Mouse (Mus musculus) hindbrain, embryonic 12.5 days (tissue): ENCODE measurements around the gene Clip2. TPM values are rescaled to one million over a fixed set of nuclear protein-coding genes. Genes with fewer than 3 reads are reported as not detected.

Source experiments
- ATAC-seq: fragments of 200-750 bp; cut with Nextera tagmentation; 2 replicates; pipeline ENCODE4 v1.8.0; 2017; ENCODE audit warnings: moderate TSS enrichment; ENCODE audit not compliant: low FRiP score
- H3K27ac ChIP-seq: fragments of 300-500 bp; sonication (generic); 2 replicates; pipeline ENCODE4 v1.5.1; 2016; ENCODE audit warnings: mild to moderate bottlenecking
- H3K27me3 ChIP-seq: fragments of 300-500 bp; sonication (generic); 2 replicates; pipeline ENCODE4 v1.6.1; 2016; ENCODE audit warnings: mild to moderate bottlenecking
- H3K36me3 ChIP-seq: fragments of 300-500 bp; sonication (generic); 2 replicates; pipeline ENCODE4 v1.6.1; 2016; ENCODE audit warnings: mild to moderate bottlenecking
- H3K4me1 ChIP-seq: fragments of 300-500 bp; sonication (generic); 2 replicates; pipeline ENCODE4 v1.6.1; 2016
- H3K4me2 ChIP-seq: fragments of 300-500 bp; sonication (generic); replicated peaks from 2 replicates; pipeline ENCODE4 v1.6.1; 2016; ENCODE audit warnings: mild to moderate bottlenecking
- H3K4me3 ChIP-seq: fragments of 300-500 bp; sonication (generic); 2 replicates; pipeline ENCODE4 v1.5.1; 2016; ENCODE audit warnings: mild to moderate bottlenecking
- H3K9ac ChIP-seq: fragments of 300-500 bp; sonication (generic); 2 replicates; pipeline ENCODE4 v1.6.1; 2016; ENCODE audit warnings: mild to moderate bottlenecking, moderate library complexity
- H3K9me3 ChIP-seq: fragments of 300-500 bp; sonication (generic); replicated peaks from 2 replicates; pipeline ENCODE4 v1.6.1; 2016; ENCODE audit warnings: mild to moderate bottlenecking
- WGBS: fragments of 180-500 bp; shearing (Covaris S2); methylation state at CpG from one replicate; pipeline ENCODE4 v1.1.7; 2016; 5-methylcytosine and 5-hydroxymethylcytosine counted together
- polyA plus RNA-seq: library from polyadenylated mRNA; unstranded; fragments of >200 nt; fragmentation: Nextera tagmentation; extraction: Ambion mirVana; gene quantifications from 2 replicates; pipeline ENCODE4 v1.2.1, GENCODE M21; 2016

Gene Clip2
- polyA plus RNA-seq, 1 experiment from 2014 or later, result 12.6 TPM

DNA sequence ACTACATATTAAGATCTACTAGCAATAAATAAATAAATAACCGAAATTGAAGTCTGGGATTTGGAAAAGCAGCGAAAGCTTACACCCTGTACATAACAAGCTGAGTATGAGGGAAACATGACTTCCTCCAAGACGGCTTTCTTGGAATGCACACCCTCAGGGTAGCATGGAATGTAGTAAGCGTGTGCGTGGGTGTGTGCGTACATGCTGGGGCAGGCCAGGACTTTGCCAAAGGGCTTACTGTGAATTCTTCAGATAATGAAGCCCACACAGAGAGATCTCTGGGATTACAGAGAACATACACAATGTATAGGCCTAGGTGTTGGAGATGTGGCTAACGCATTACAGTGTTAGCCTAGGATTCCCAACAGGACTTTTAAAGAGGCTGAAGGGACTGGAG is 25.3 kb upstream of the Clip2 start:
- ATAC-seq, result no peak
- Histone ChIP-seq H3K4me1 (peaks cover 5% of the 10 kb centered on the region), H3K4me2 (no peak overlapping the region), H3K4me3 (no peak overlapping the region), H3K9ac (no peak overlapping the region), H3K9me3 (no peaks in the 10 kb centered on the region), H3K27me3 (no peaks in the 10 kb centered on the region), H3K27ac (no peak overlapping the region), H3K36me3 (no peaks in the 10 kb centered on the region)
- 88% methylated on average over 7 of the region's 7 CpGs for WGBS

DNA sequence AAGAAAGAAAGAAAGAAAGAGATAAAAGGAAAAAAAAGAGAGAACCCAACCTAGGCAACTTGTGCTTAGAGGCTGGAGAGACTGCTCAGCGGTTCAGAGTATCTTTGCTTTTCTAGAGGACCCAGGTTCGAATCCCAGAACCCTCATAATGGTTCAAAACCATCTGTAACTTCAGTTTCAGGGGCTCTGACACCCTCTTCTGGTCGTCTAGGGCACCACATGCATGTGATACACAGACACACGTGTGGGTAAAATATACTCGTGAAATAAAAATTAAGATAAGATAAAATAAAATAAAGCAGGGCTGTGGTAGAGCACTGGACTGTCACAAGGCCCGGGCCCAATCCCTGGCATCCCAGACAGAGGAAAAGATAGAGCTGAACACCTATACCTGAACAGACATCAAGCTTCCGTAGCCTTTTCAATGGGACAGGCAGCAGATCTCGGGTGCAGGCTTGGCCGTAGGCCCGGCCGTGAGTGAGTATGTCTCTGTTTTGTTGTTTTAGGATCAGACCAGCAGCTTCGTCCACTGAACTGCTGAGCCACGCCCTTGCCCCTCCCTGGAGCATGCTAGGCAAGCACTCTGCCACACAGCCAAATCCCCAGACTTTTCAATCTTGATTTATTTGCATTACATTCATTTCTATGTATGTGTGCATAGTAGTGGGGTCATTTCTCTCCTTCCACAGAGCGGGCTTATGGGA is 24.4 kb upstream of the Clip2 start:
- WGBS, result 77% methylated on average over 14 of the region's 14 CpGs
- no peaks in the 10 kb centered on the region for H3K27me3 ChIP-seq
- no peak overlapping the region for H3K9ac ChIP-seq
- H3K4me3 ChIP-seq, result no peak overlapping the region
- H3K9me3 ChIP-seq, result no peaks in the 10 kb centered on the region
- H3K27ac ChIP-seq, result no peak overlapping the region
- ATAC-seq, result no peak
- peaks cover 12% of the 10 kb centered on the region for H3K4me1 ChIP-seq
- no peaks in the 10 kb centered on the region for H3K36me3 ChIP-seq
- H3K4me2 ChIP-seq, result no peak overlapping the region

DNA sequence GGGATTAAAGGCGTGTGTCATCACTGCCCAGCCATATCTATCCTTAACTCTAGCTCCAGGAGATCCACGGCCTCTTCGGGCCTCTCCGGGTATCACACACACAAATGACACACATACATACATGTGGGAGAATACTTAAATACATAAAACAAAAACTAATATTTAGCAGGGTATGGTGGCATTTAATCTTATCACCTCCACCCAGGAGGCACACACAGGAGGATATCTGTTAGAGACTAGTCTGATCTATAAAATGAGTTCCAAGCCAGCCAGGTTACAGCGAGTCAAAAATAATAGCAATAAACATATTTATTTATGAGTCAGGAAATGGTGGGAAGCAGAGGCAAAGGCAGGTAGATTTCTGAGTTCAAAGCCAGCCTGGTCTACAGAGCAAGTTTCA is 23.6 kb upstream of the Clip2 start:
- peaks cover 15% of the 10 kb centered on the region for H3K4me1 ChIP-seq
- 94% methylated on average over 5 of the region's 5 CpGs for WGBS
- no peak overlapping the region for H3K4me3 ChIP-seq
- H3K27me3 ChIP-seq, result no peaks in the 10 kb centered on the region
- H3K9me3 ChIP-seq, result no peaks in the 10 kb centered on the region
- no peak overlapping the region for H3K9ac ChIP-seq
- ATAC-seq, result no peak
- no peak overlapping the region for H3K27ac ChIP-seq
- no peak overlapping the region for H3K4me2 ChIP-seq
- no peaks in the 10 kb centered on the region for H3K36me3 ChIP-seq

DNA sequence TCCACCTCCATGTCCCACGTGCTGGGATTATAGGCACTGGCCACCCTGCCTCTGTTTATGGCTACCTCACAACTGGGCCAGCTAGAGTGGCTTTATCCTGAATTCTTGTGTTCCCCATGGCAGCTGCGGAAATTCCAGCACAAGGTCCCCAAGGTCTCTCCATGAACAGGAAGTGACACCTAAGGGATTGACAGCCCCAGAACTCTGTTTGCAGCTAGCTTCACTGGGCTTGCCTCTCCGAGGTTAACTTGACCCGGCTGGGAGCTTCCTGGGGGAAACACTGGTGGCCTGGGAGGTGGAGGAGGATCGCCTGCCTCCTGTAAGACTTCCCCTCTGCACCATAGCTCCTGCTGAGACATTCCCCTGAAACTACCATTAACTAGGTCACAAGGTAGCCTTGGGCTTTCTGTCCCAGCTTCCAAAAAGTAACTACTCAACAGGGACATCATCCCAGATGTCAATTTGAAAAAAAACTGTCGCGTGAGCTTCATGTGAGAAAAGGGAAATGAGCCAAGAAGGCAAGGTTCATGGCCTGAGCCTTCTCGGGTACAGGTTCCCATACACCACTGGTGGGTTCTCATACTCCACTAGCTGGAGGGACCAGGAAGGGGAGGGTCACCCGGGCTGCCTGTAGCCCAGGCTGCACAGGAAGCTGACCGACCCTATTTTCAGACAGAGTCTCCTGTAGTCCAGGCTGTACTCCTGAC is 20.4 kb upstream of the Clip2 start:
- ATAC-seq, result no peak
- peak overlapping the region; percentile 43 for H3K4me3 ChIP-seq
- no peaks in the 10 kb centered on the region for H3K27me3 ChIP-seq
- 42% methylated on average over 10 of the region's 10 CpGs for WGBS
- peak overlapping the region; percentile 79 for H3K27ac ChIP-seq
- no peaks in the 10 kb centered on the region for H3K9me3 ChIP-seq
- H3K4me2 ChIP-seq, result peak overlapping the region; percentile 71
- no peaks in the 10 kb centered on the region for H3K36me3 ChIP-seq
- no peak overlapping the region; the same call in 1 of the 2 replicates for H3K9ac ChIP-seq
- H3K4me1 ChIP-seq, result peaks cover 15% of the 10 kb centered on the region

DNA sequence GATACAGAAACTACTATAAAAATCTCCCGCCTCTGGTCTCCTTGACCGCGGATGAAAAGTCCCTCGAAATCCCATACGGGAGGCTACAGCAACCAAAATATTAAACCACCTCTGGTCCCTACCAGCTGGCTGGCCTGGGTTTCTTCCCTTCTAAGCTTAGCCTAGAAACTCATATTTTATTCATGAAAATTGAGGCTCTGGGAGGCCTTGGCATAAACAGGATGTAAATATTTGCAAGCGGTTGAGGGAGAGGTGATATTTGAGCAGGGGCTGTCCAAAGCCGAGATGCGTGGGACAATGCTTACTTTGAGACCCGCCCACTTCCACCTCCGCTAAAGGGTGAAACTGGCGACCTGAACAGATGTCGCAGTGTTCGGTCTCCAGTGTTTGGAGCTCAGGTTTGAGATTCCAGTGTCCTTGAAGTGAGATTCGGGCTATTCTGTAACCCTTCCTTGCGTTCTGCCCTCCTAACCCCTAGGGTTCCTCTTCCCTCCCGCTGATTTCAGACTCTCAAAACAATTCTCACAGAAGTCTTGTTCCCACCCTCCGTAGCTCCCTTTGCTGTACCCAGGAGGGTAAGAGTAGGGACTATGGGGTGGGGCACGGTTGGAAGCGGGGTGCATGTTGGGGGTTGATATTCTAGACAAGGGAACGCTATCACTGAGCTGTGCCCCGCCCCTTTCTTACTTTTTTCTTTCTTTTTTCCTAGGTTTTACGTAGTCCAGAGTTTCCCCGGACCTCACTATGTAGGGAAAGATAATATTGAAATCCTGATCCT is 19.7 kb upstream of the Clip2 start:
- H3K4me3 ChIP-seq, result peak overlapping the region; percentile 43
- peak; percentile 78 for ATAC-seq
- H3K9me3 ChIP-seq, result no peaks in the 10 kb centered on the region
- H3K27ac ChIP-seq, result peak overlapping the region; percentile 79
- 1% methylated on average over 23 of the region's 23 CpGs for WGBS
- no peaks in the 10 kb centered on the region for H3K27me3 ChIP-seq
- no peaks in the 10 kb centered on the region for H3K36me3 ChIP-seq
- peak overlapping the region; percentile 64 for H3K9ac ChIP-seq
- H3K4me1 ChIP-seq, result peaks cover 15% of the 10 kb centered on the region
- H3K4me2 ChIP-seq, result peak overlapping the region; percentile 71

DNA sequence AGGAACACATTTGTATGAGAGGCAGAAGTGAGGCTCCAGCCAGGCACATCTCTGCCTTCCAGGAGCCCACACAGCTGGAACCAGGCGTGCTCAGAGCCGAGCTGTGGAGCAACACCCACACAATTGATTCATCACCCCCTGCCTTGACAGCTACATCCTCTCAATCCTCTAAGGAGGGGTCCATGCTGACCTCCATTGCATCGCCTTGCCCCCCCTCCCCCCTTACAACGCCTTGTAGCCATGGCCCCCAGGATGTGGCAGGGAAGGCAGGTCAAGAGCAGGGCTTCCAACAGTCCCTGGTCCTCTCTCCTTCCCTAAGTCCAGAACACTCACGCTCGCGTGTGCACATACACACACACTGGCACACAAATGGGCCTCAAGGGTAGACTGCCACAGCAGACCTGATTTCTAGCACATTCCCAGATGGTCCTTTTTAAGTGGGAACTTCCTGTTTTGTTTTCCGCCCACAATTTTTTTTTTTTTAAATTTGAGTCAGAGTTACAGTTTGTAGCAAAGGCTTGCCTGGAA is 16.8 kb upstream of the Clip2 start:
- ATAC-seq, result no peak
- Histone ChIP-seq H3K4me2 (no peak overlapping the region), H3K27me3 (no peaks in the 10 kb centered on the region), H3K4me1 (peaks cover 15% of the 10 kb centered on the region), H3K4me3 (no peak overlapping the region), H3K27ac (no peak overlapping the region), H3K9me3 (no peaks in the 10 kb centered on the region), H3K9ac (no peak overlapping the region), H3K36me3 (no peaks in the 10 kb centered on the region)
- WGBS, result 53% methylated on average over 8 of the region's 8 CpGs

DNA sequence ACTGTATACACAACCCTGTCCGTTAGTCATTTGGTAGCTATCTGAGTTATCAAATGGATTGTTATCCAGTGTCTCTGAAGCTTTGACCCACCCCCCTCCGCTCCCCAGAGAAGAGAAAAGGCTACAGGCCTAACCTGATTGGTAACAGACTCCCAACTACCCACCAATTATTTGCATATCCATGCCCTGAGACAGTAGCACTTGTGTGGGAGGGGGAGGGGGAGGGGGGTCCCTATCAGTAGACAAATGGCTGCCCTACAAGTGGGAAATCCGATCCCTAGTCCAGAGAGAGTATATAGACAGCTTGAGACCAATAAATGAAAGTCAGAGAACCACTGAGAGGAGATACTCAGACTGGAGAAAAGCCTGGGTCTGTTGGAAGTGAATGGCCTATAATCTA is 15.8 kb upstream of the Clip2 start:
- Histone ChIP-seq H3K4me3 (no peak overlapping the region), H3K9me3 (no peaks in the 10 kb centered on the region), H3K36me3 (no peaks in the 10 kb centered on the region), H3K9ac (no peak overlapping the region), H3K4me2 (no peak overlapping the region), H3K27me3 (no peaks in the 10 kb centered on the region), H3K4me1 (peaks cover 15% of the 10 kb centered on the region), H3K27ac (no peak overlapping the region)
- no peak for ATAC-seq
- 69% methylated on average over 3 of the region's 3 CpGs for WGBS

DNA sequence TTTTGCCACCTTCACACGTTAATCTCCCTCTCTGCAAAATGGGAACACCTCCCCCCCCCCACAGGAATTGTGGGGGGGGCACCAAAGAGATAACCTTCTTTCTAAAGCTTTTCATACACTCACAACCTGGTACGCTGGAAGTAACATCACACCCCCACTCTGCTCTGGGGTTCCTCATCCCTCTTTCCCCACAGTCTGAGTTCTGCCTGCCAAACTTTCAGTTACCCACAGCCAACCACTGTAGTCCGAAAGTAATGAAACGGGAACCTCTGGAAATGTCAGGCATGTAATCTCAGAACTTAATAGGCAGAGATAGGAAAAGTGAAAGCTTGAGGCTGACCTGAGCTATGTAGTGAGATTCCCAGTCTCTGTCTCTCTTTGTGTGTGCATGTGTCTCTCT is 15.2 kb upstream of the Clip2 start:
- Histone ChIP-seq H3K9me3 (no peaks in the 10 kb centered on the region), H3K4me1 (peaks cover 10% of the 10 kb centered on the region), H3K4me2 (no peak overlapping the region), H3K36me3 (no peaks in the 10 kb centered on the region), H3K27ac (no peak overlapping the region), H3K4me3 (no peak overlapping the region), H3K9ac (no peak overlapping the region), H3K27me3 (no peaks in the 10 kb centered on the region)
- WGBS, result 90% methylated on average over 4 of the region's 4 CpGs
- no peak for ATAC-seq

DNA sequence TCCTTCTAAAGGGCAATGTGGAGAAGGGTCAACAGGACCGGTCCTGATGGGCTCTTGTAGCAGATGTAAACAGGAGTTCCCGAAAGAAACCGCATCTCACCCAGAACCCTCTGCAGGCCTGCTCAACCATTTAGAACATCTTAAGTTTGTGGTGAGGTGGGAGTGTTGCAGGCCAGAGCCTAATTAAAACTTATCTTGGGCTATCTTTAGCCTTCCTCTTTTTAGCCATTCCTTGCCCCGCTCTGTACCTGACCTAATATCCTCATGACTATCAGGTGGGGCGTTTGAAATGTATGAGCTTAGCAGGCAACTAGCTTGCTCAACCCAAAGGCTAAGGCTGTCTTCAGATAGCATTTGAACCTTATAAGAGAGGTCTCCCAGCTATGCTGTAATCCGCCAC is 13.5 kb upstream of the Clip2 start:
- H3K27ac ChIP-seq, result no peak overlapping the region
- no peak for ATAC-seq
- WGBS, result 92% methylated on average over 6 of the region's 6 CpGs
- no peaks in the 10 kb centered on the region for H3K27me3 ChIP-seq
- H3K4me1 ChIP-seq, result no peaks in the 10 kb centered on the region
- no peak overlapping the region for H3K4me2 ChIP-seq
- no peaks in the 10 kb centered on the region for H3K36me3 ChIP-seq
- no peaks in the 10 kb centered on the region for H3K9me3 ChIP-seq
- H3K9ac ChIP-seq, result no peak overlapping the region
- no peak overlapping the region for H3K4me3 ChIP-seq

DNA sequence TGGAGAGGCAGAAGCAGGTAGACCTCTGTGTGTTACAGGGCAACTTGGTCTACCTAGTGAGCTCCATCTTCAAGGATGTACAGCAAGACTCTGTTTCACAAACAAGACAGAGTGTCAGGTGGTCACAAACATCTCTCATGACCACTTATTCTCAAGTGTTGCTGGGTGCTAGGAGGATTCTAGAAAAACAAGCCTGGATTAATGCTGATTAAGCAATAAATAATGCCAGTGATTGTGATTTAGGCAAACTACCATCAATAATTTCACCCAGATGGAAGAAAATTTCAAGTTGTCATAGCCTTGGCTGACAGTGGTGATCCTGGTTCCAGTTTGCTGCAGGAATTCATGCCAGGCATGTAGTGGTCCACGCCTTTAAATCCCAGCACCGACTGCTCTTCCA is 12.0 kb upstream of the Clip2 start:
- H3K36me3 ChIP-seq, result no peaks in the 10 kb centered on the region
- no peaks in the 10 kb centered on the region for H3K9me3 ChIP-seq
- H3K4me2 ChIP-seq, result no peak overlapping the region
- H3K9ac ChIP-seq, result no peak overlapping the region
- 96% methylated on average over 2 of the region's 2 CpGs for WGBS
- no peaks in the 10 kb centered on the region for H3K27me3 ChIP-seq
- no peak overlapping the region for H3K27ac ChIP-seq
- no peaks in the 10 kb centered on the region for H3K4me1 ChIP-seq
- H3K4me3 ChIP-seq, result no peak overlapping the region
- no peak for ATAC-seq

DNA sequence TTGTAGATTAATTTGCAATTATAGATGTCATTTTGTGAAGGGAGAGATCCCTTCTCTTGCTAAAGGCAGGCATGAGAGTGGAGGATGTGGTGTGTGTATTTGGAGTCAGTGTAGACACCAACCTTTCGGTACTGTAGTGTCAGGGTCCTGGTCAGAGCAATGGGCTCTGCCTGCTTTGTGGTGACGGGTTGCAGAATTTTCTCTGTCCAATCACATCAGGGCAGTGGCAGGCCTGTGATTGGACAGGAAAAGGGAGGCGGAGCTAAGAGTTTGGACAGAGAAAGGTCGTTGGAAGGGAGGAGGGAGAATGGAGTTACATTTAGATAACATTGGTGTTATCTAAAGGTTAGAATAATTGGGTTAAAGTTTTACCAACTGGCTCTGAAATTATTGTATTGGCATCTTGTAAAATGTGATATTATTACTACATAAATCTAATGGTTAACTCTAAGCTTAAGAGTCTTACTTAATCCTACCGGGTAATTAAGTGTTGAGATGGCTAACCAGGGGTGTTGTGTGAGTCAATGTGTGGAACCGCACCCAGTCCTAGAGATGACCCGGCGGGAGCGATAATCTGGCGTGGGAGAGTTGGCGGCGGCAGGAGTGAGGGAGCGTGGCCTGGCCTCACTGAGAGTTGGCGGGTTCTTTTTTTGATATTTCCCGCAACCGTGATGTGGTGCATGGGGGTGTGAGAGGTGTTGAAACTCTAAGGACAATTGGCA is 8.4 kb upstream of the Clip2 start:
- Histone ChIP-seq H3K27me3 (no peaks in the 10 kb centered on the region), H3K4me2 (no peak overlapping the region), H3K36me3 (no peaks in the 10 kb centered on the region), H3K27ac (no peak overlapping the region), H3K4me1 (peaks cover 6% of the 10 kb centered on the region), H3K9ac (no peak overlapping the region), H3K9me3 (no peaks in the 10 kb centered on the region), H3K4me3 (no peak overlapping the region)
- no peak for ATAC-seq
- 81% methylated on average over 16 of the region's 16 CpGs for WGBS

DNA sequence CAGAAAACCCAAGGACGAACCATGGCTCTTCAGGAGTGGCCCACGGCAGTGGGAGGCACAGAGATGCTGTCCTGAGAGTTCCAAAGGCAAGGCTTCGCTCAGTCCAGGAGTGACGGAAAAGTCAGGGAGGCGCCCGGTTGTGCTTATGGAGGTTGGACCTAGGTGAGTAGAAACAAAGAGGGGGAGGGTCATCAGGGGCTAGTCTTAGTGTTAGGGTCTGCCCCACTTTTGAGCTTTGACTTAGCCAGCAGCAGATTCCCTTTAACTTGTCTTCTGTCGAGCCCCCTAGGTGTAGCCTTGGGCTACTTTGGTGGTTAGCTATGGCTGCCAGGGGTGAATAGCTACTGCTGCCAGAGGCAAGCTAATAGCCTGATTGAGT is 7.8 kb upstream of the Clip2 start, which contains the start of gene Syna:
Gene Syna (minus strand): TSS at position 101 of the 379 bp plus-strand sequence.
- Histone ChIP-seq H3K4me2 (no peak within 1 kb of the TSS), H3K9ac (no peak within 1 kb of the TSS), H3K27ac (no peak within 1 kb of the TSS), H3K9me3 (no peaks in the 10 kb centered on the region), H3K36me3 (no peaks in the 10 kb centered on the region), H3K4me3 (no peak within 1 kb of the TSS), H3K27me3 (no peaks in the 10 kb centered on the region), H3K4me1 (peaks cover 11% of the 10 kb centered on the region)
- WGBS, result 91% methylated on average over 7 of the region's 7 CpGs
- no peak for ATAC-seq
